Mouse (Mus musculus) erythroblast, adult 5-6 weeks (primary cell): ENCODE data around the gene Fam155a. TPM values are rescaled to one million over a fixed set of nuclear protein-coding genes. Genes with fewer than 3 reads are reported as not detected.

Source experiments
- total RNA-seq, 2 experiments: library from RNA; stranded (forward) in 1 of 2; stranded (reverse) in 1 of 2; fragments of 150-400 nt in 1 of 2; fragments of 200-764, 138-1000 nt in 1 of 2; gene quantifications; 2 replicates each; pipeline versions ENCODE4 v1.2.3 to v1.2.4; 2015 to 2017; ENCODE audit warnings: low replicate concordance in 2 of 2

The Fam155a gene
- total RNA-seq, 2 experiments from 2014 or later = 0.09 TPM; not detected in 1

Other genes with a start within 250 kb of the Fam155a start
- gene Gm10217, start 93.1 kb upstream of the Fam155a start, total RNA-seq (2015; ENCODE audit: low replicate concordance) = not detected in 2 replicates
- gene Gm10217, start 93.1 kb upstream of the Fam155a start, total RNA-seq (2017; ENCODE audit: low replicate concordance) = not detected in 2 replicates
- 0.42 and 0.58 TPM in 2 replicates for gene Lig4, start 206.5 kb upstream of the Fam155a start, total RNA-seq (2015; ENCODE audit: low replicate concordance)
- gene Lig4, start 206.5 kb upstream of the Fam155a start, total RNA-seq (2017; ENCODE audit: low replicate concordance) = 0.94 and 1.8 TPM in 2 replicates
- gene Abhd13, start 206.5 kb upstream of the Fam155a start, total RNA-seq (2015; ENCODE audit: low replicate concordance) = 2.5 and 6.5 TPM in 2 replicates
- 7.2 and 7.5 TPM in 2 replicates for gene Abhd13, start 206.5 kb upstream of the Fam155a start, total RNA-seq (2017; ENCODE audit: low replicate concordance)
- gene Tnfsf13b, start 235.3 kb upstream of the Fam155a start, total RNA-seq (2015; ENCODE audit: low replicate concordance) = 11.1 and 18.8 TPM in 2 replicates
- 3.8 and 6.7 TPM in 2 replicates for gene Tnfsf13b, start 235.3 kb upstream of the Fam155a start, total RNA-seq (2017; ENCODE audit: low replicate concordance)